20 mouse cellular contexts compared by ENCODE assay signal in genomic region chr8:60858911-60859476, GRCm38 (mm10). TPM values are rescaled to one million over a fixed set of nuclear protein-coding genes. Genes with fewer than 3 reads are reported as not detected.
A peak's percentile ranks its signal among the peaks of the same experiment; 100 is the strongest.
DNase-seq lines count a peak whose midpoint lies in the region; ATAC-seq and TF ChIP-seq lines count a peak whose summit lies in the region.
"Had no signal": no experiment of that assay in that cellular context is flagged by ENCODE, and none has a peak within 500 bp of the region (broad histone marks: within the 10 kb centered on the region; RNA-seq: fewer than 3 reads in every experiment).

No protein-coding gene starts in this region.

- ATAC-seq in heart, embryonic 13.5 days (ENCODE audit: extremely low read depth, insufficient number of reproducible peaks, low FRiP score, low TSS enrichment): no peak
- peak; percentile 38; the same call in 1 of the 2 replicates for ATAC-seq in liver, postnatal 0 days
- ATAC-seq: forebrain, embryonic 13.5 days; midbrain, embryonic 16.5 days had no signal

- peaks cover 6% of the 10 kb centered on the region for H3K4me1 ChIP-seq in heart, embryonic 13.5 days
- H3K4me1 ChIP-seq in liver, postnatal 0 days (ENCODE audit: insufficient read depth): peaks cover 11% of the 10 kb centered on the region
- H3K4me1 ChIP-seq: forebrain, embryonic 13.5 days; heart, embryonic 10.5 days; intestine, embryonic 15.5 days had no signal

- WGBS in heart, embryonic 13.5 days: 47% methylated on average over 4 of the region's 4 CpGs
- 47% methylated on average over 4 of the region's 4 CpGs for WGBS in liver, postnatal 0 days (ENCODE audit: insufficient replicate concordance)

- H3K27ac ChIP-seq in heart, embryonic 13.5 days (replicated peaks): peak overlapping the region; percentile 8; the same call in 1 of the 2 replicates
- H3K27ac ChIP-seq in liver, postnatal 0 days (ENCODE audit: low read depth): peak overlapping the region; percentile 59
- H3K27ac ChIP-seq: forebrain, embryonic 13.5 days; heart, embryonic 10.5 days; hindbrain, embryonic 14.5 days; intestine, embryonic 15.5 days; stomach, postnatal 0 days had no signal

- H3K4me2 ChIP-seq in heart, embryonic 13.5 days: no peak overlapping the region
- H3K4me2 ChIP-seq in liver, postnatal 0 days (ENCODE audit: low read depth, low read length): peak overlapping the region; percentile 42; the same call in 1 of the 2 replicates
- H3K4me2 ChIP-seq: forebrain, embryonic 13.5 days; hindbrain, embryonic 14.5 days; intestine, embryonic 15.5 days had no signal

- intact Hi-C loops in heart, postnatal 10 days (cut with DNase I): no loop called here

- no peak for TF ChIP-seq EP300 in liver, postnatal 0 days (IDR thresholded peaks at IDR 0.05; ENCODE audit: low read depth)

- no peak for TF ChIP-seq CTCF in liver, postnatal 0 days (IDR thresholded peaks at IDR 0.05; ENCODE audit: low read depth)

- H3K4me3 ChIP-seq in heart, embryonic 13.5 days: no peak overlapping the region
- no peak overlapping the region for H3K4me3 ChIP-seq in liver, postnatal 0 days (ENCODE audit: low read depth, low read length)
- H3K4me3 ChIP-seq: forebrain, embryonic 13.5 days; heart, embryonic 10.5 days; intestine, embryonic 15.5 days had no signal

- no peak overlapping the region for H3K9ac ChIP-seq in heart, embryonic 13.5 days
- no peak overlapping the region for H3K9ac ChIP-seq in liver, postnatal 0 days (replicated peaks)
- H3K9ac ChIP-seq: forebrain, embryonic 13.5 days; hindbrain, embryonic 14.5 days; intestine, embryonic 15.5 days had no signal

- H3K9me3 ChIP-seq in heart, embryonic 13.5 days: no peaks in the 10 kb centered on the region
- H3K9me3 ChIP-seq in liver, postnatal 0 days (ENCODE audit: low read length): no peaks in the 10 kb centered on the region
- H3K9me3 ChIP-seq: forebrain, embryonic 13.5 days; heart, embryonic 10.5 days; intestine, embryonic 15.5 days had no signal

- DNase-seq in heart, postnatal 10 days: no peak
- DNase-seq in c-Kit-positive CD71-positive TER-119-negative erythroid progenitor cells, embryonic 14.5 days (ENCODE audit: low read depth): peak; percentile 11
- peak; percentile 13 for DNase-seq in liver
- DNase-seq in liver, postnatal 0 days: no peak
- no peak for DNase-seq in gastrocnemius, postnatal 4 days (ENCODE audit: low spot score in 2 of 2)
- no peak for DNase-seq in lung, adult 18-20 months
- no peak for DNase-seq in Muller cell, postnatal 12 days (ENCODE audit: inconsistent ontology term)
- DNase-seq: cerebellum, postnatal 14 days; gastrocnemius, postnatal 25 days; heart, postnatal 36 days; kidney, postnatal 36 days; lung, postnatal 10 days; retina, postnatal 1 day had no signal

- H3K27me3 ChIP-seq in heart, embryonic 13.5 days (replicated peaks): no peaks in the 10 kb centered on the region
- no peaks in the 10 kb centered on the region for H3K27me3 ChIP-seq in liver, postnatal 0 days (ENCODE audit: insufficient read depth, low read length)
- H3K27me3 ChIP-seq: forebrain, embryonic 13.5 days; intestine, embryonic 15.5 days had no signal

- no peaks in the 10 kb centered on the region for H3K36me3 ChIP-seq in heart, embryonic 13.5 days
- no peaks in the 10 kb centered on the region for H3K36me3 ChIP-seq in liver, postnatal 0 days (replicated peaks; ENCODE audit: insufficient read depth, low read length)
- H3K36me3 ChIP-seq: heart, embryonic 10.5 days; intestine, embryonic 15.5 days had no signal

RNA-seq across cellular contexts. Expression of gene Hpf1, which starts 31.2 kb away (rescaled TPM):
- 64.2 and 65.0 TPM in 2 replicates for polyA plus RNA-seq in heart, embryonic 13.5 days (2015; fragmentation: Nextera tagmentation; extraction: Ambion mirVana)
- 10 to 100 TPM; 22.5 to 26.8 TPM for total RNA-seq in heart, postnatal 10 days (2021)
- 40.8 and 43.4 TPM in 2 replicates for polyA plus RNA-seq in liver, postnatal 0 days (2015; fragmentation: Nextera tagmentation; extraction: Ambion mirVana)
- total RNA-seq in gastrocnemius, postnatal 4 days (2021): 10 to 100 TPM; 24.3 to 26.8 TPM

Comparison
In these comparisons a context has a peak if more than half of its experiments do, and no peak if none do; other contexts are left out.
1. DNase-seq: peak in c-Kit-positive CD71-positive TER-119-negative erythroid progenitor cells, embryonic 14.5 days (single experiment) and liver (single experiment); none in heart, postnatal 10 days (0 of 2), liver, postnatal 0 days (single experiment), gastrocnemius, postnatal 4 days (0 of 2), lung, adult 18-20 months (0 of 2) and Muller cell, postnatal 12 days (single experiment).